Mouse (Mus musculus) liver, adult 2 months (tissue): Measurements from ENCODE around the gene Arx.

Source experiments
- CTCF ChIP-seq: fragments of 200-500 bp; IDR thresholded peaks from 2 replicates; pipeline ENCODE4 v1.5.1; 2011; ENCODE audit warnings: low read depth, low read length, control low read depth
- POLR2A ChIP-seq: fragments of 200-500 bp; IDR thresholded peaks from 2 replicates; pipeline ENCODE4 v1.6.1; 2011; ENCODE audit warnings: low read length, control low read depth; ENCODE audit not compliant: insufficient read depth; ENCODE audit errors: extremely low read depth

DNA sequence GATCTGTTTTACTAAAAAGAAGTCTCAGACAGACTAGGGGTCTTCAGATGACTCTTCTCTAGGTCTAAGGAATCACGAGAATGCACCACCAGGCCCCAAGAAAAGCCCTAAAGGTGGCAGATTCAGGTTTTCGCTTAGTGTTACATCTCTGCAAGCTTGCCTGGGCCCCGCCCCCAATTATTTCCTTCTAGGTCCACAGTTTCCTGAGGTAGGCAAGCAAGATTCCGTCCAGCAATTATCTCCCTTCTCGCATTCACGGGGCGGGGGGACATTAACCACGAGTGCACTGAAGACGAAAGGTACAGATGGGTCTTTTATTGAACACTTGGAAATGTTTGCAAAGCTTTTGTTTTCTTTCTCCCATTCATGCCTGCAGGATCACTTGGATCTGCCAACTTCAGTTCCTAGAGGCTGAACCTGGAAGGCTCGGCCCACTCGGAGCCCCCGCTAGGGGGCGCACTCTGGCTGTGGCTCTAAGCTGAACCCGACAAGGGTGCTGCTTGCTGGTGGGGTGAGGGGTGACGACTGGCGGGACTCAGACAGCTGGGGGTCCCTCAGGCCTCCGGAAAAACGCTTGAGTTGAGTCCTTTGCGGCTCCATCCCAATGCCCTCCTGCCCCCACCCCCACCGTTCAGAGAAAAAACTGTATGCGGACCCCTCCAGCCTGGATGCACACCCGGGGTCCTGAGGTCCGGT, 5.1 kb upstream of the Arx start:
- TF ChIP-seq CTCF (peak; percentile 69), POLR2A (no peak)
